Mouse (Mus musculus) CH12.LX (cell line): ENCODE measurements around the gene Mecp2. TPM values are rescaled to one million over a fixed set of nuclear protein-coding genes. Genes with fewer than 3 reads are reported as not detected.

Source experiments
- DNase-seq: peaks from one replicate; pipeline ENCODE4 v3.0.0-alpha.2; 2013; ENCODE audit errors: extremely low read depth
- H3K27ac ChIP-seq: 2 replicates; pipeline ENCODE4 v1.5.1; 2012; ENCODE audit warnings: low read depth, mild to moderate bottlenecking, control low read depth, moderate library complexity; ENCODE audit not compliant: insufficient read depth
- H3K27me3 ChIP-seq: replicated peaks from 2 replicates; pipeline ENCODE3; 2012; ENCODE audit warnings: inconsistent platforms
- H3K36me3 ChIP-seq, 2 experiments: replicated peaks in 1 of 2; 2 replicates each; pipeline versions ENCODE3 to v1.6.1; 2012; ENCODE audit warnings: inconsistent platforms in 1 of 2, low read length in 1 of 2, mild to moderate bottlenecking in 1 of 2, mixed read lengths in 1 of 2, moderate library complexity in 1 of 2; ENCODE audit not compliant: control insufficient read depth in 1 of 2, insufficient read depth in 1 of 2
- H3K4me1 ChIP-seq, 2 experiments: 2 replicates each; pipeline ENCODE4 v1.6.1; 2012; ENCODE audit warnings: inconsistent platforms in 1 of 2, moderate library complexity in 1 of 2; ENCODE audit not compliant: insufficient read depth in 2 of 2, control insufficient read depth in 1 of 2
- H3K4me2 ChIP-seq: 2 replicates; pipeline ENCODE4 v1.6.1; 2012; ENCODE audit warnings: low read depth, mild to moderate bottlenecking, control low read depth; ENCODE audit not compliant: poor library complexity, insufficient read depth, severe bottlenecking
- H3K4me3 ChIP-seq, 3 experiments: fragments of 150-350 bp in 1 of 3; sonication (generic) in 1 of 3; replicated peaks in 1 of 3; 2 replicates each; pipeline versions ENCODE3 to v1.5.1; 2011 to 2012; ENCODE audit warnings: low read depth in 2 of 3, low read length in 2 of 3, mild to moderate bottlenecking in 2 of 3, moderate library complexity in 2 of 3, control low read depth in 1 of 3, improper control_type of control experiment in 1 of 3, inconsistent platforms in 1 of 3, mixed read lengths in 1 of 3; ENCODE audit not compliant: poor library complexity in 1 of 3
- H3K79me2 ChIP-seq: replicated peaks from 2 replicates; pipeline ENCODE4 v1.6.1; 2012; ENCODE audit warnings: mild to moderate bottlenecking, moderate library complexity; ENCODE audit not compliant: control insufficient read depth, poor library complexity, insufficient read depth, severe bottlenecking; ENCODE audit errors: extremely low read depth
- H3K9ac ChIP-seq: 2 replicates; pipeline ENCODE4 v1.6.1; 2012; ENCODE audit warnings: low read depth, mild to moderate bottlenecking, control low read depth, moderate library complexity; ENCODE audit not compliant: insufficient read depth
- H3K9me3 ChIP-seq: replicated peaks from 2 replicates; pipeline ENCODE3; 2012; ENCODE audit warnings: low read length, inconsistent platforms, mixed read lengths
- CTCF ChIP-seq, 2 experiments: IDR thresholded peaks in 1 of 2; conservative IDR thresholded peaks in 1 of 2; 2 replicates each; pipeline ENCODE4 v1.5.1; 2011 to 2012; ENCODE audit warnings: low read depth in 2 of 2, low read length in 2 of 2, improper control_type of control experiment in 1 of 2, inconsistent platforms in 1 of 2, mild to moderate bottlenecking in 1 of 2, moderate library complexity in 1 of 2
- ETS1 ChIP-seq: conservative IDR thresholded peaks from 2 replicates; pipeline ENCODE4 v1.6.1; 2012; ENCODE audit warnings: low read depth, mild to moderate bottlenecking, inconsistent platforms, low read length, improper control_type of control experiment, moderate library complexity
- GABPA ChIP-seq: IDR thresholded peaks from 2 replicates; pipeline ENCODE4 v1.6.1; 2012; ENCODE audit warnings: low read depth, low read length, improper control_type of control experiment, inconsistent platforms; ENCODE audit not compliant: insufficient replicate concordance
- HCFC1 ChIP-seq: IDR thresholded peaks from 2 replicates; pipeline ENCODE4 v1.6.1; 2012; ENCODE audit warnings: low read depth, mild to moderate bottlenecking, inconsistent platforms, low read length, improper control_type of control experiment
- MAX ChIP-seq: IDR thresholded peaks from 2 replicates; pipeline ENCODE4 v1.6.1; 2011; ENCODE audit warnings: low read length, improper control_type of control experiment
- MEF2A ChIP-seq: IDR thresholded peaks from 2 replicates; pipeline ENCODE4 v1.6.1; 2014; ENCODE audit warnings: low read depth, mild to moderate bottlenecking, inconsistent platforms, low read length, improper control_type of control experiment, borderline replicate concordance
- NELFE ChIP-seq: IDR thresholded peaks from 2 replicates; pipeline ENCODE4 v1.6.1; 2011; ENCODE audit warnings: low read depth, low read length, improper control_type of control experiment
- NRF1 ChIP-seq: IDR thresholded peaks from 2 replicates; pipeline ENCODE4 v1.6.1; 2014; ENCODE audit warnings: low read depth, mild to moderate bottlenecking, inconsistent platforms, low read length, improper control_type of control experiment, moderate library complexity
- POLR2AphosphoS2 ChIP-seq: IDR thresholded peaks from 2 replicates; pipeline ENCODE4 v1.6.1; 2011; ENCODE audit warnings: low read depth, low read length, improper control_type of control experiment
- RAD21 ChIP-seq: IDR thresholded peaks from 2 replicates; pipeline ENCODE4 v1.6.1; 2011; ENCODE audit warnings: low read depth, mild to moderate bottlenecking, low read length, improper control_type of control experiment, moderate library complexity
- RCOR1 ChIP-seq: conservative IDR thresholded peaks from 2 replicates; pipeline ENCODE4 v1.6.1; 2012; ENCODE audit warnings: low read depth, mild to moderate bottlenecking, inconsistent platforms, low read length, improper control_type of control experiment
- SMC3 ChIP-seq: IDR thresholded peaks from 2 replicates; pipeline ENCODE4 v1.6.1; 2011; ENCODE audit warnings: low read depth, low read length, improper control_type of control experiment
- TBP ChIP-seq: conservative IDR thresholded peaks from 2 replicates; pipeline ENCODE4 v1.6.1; 2011; ENCODE audit warnings: low read depth, low read length, improper control_type of control experiment
- ZC3H11A ChIP-seq: IDR thresholded peaks from 2 replicates; pipeline ENCODE4 v1.6.1; 2012; ENCODE audit warnings: low read depth, mild to moderate bottlenecking, inconsistent platforms, low read length, improper control_type of control experiment
- ZMIZ1 ChIP-seq: IDR thresholded peaks from 2 replicates; pipeline ENCODE4 v1.6.1; 2012; ENCODE audit warnings: low read depth, mild to moderate bottlenecking, inconsistent platforms, low read length, improper control_type of control experiment
- dilution Hi-C: fragments of 300-500 bp; cut with MboI; formaldehyde crosslinking; loops from 2 replicates; pipeline ENCODE4 v1.14.3; 2020; ENCODE audit warnings: low sequenced_read_pairs; ENCODE audit not compliant: extremely low pct_unique_long_range_greater_than_20kb, extremely low pct_ligation_motif_present
- in situ Hi-C: fragments of 300-500 bp; cut with MboI; formaldehyde crosslinking; loops from 3 replicates; pipeline ENCODE4 v1.14.3; 2019; ENCODE audit warnings: low sequenced_read_pairs, low pct_ligation_motif_present, low pct_unique_long_range_greater_than_20kb, mixed read lengths
- polyA plus RNA-seq: library from polyadenylated mRNA; unstranded; fragments of >175 nt; gene quantifications from 2 replicates; pipeline ENCODE4 v1.2.1, GENCODE M21; 2012; ENCODE audit warnings: low read depth; ENCODE audit not compliant: insufficient read length
- total RNA-seq, 2 experiments: library from RNA; depleted of rRNA; stranded (reverse); fragments of 300-350 nt in 1 of 2; fragments of >200 nt in 1 of 2; gene quantifications; 2 replicates each; pipeline ENCODE4 v1.2.3; 2012 to 2014

Mecp2 gene
- total and polyA plus RNA-seq, 3 experiments = 9.9 to 12.0 (median 12.0) TPM

- TF ChIP-seq NRF1 (no peak), RCOR1 (no peak), TBP (no peak), ZMIZ1 (no peak), ZC3H11A (no peak), SMC3 (no peak), HCFC1 (no peak), NELFE (no peak), ETS1 (no peak), MAX (no peak), GABPA (no peak), MEF2A (no peak)
Measured at GRCm38 (mm10) chrX:74127164-74127563, 8.0 kb downstream of the Mecp2 start, which contains the start of gene Opn1mw. TSS of gene Opn1mw (plus strand) at chrX:74127464.

DNA sequence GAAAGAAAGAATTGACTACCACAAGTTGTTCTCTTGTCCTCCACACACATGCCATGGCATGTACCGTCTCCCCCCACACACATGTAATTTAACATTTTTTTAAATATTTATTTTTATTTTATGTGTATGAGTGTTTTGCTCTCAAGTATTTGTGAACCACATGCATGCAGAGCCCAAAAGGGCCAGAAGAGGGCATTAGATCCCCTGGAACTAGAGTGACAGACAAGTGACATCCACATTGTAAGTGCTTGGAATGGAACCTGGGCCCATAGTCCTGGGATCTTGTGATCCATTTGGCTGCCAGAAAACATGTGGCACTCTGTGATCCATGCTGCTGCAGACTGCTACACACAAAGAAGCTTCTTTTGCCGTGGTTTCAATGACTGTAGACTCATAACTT lies 10.2 kb downstream of the Mecp2 start:
- Histone ChIP-seq H3K27me3 (no peaks in the 10 kb centered on the region), H3K9ac (no peak overlapping the region), H3K4me2 (no peak overlapping the region), H3K9me3 (no peaks in the 10 kb centered on the region), H3K4me1 (no peaks in the 10 kb centered on the region), H3K27ac (no peak overlapping the region), H3K79me2 (no peaks in the 10 kb centered on the region), H3K4me3 (no peak overlapping the region), H3K36me3 (no peaks in the 10 kb centered on the region)
- DNase-seq = peak; percentile 13
- peak in 1 of 2 experiments; percentile 47; a peak in 2 of 4 replicates for TF ChIP-seq CTCF (conservative IDR thresholded peaks at IDR 0.05 in 1 of 2, IDR thresholded peaks at IDR 0.05 in 1 of 2; ENCODE audit: low read depth in 2 of 2, low read length in 2 of 2)
- no peak for TF ChIP-seq POLR2AphosphoS2
- no peak for TF ChIP-seq MEF2A
- peak; percentile 34 for TF ChIP-seq SMC3
- peak; percentile 42 for TF ChIP-seq RAD21
- in situ Hi-C loops = loop anchor here (10.0 kb wide), 1 partner anchor 120 kb away; the partner anchor contains the start of gene Flna
- dilution Hi-C loops = no loop called here

More at GRCm38 (mm10) chrX:74127164-74127563, 8.0 kb downstream of the Mecp2 start, which contains the start of gene Opn1mw:
- in situ Hi-C loops = loop anchor here (10.0 kb wide), 1 partner anchor 118 kb away; the partner anchor contains the start of gene Flna
- Histone ChIP-seq H3K9ac (no peak within 1 kb of the TSS), H3K4me3 (no peak within 1 kb of the TSS), H3K4me1 (no peaks in the 10 kb centered on the region), H3K9me3 (no peaks in the 10 kb centered on the region), H3K4me2 (no peak within 1 kb of the TSS), H3K27ac (no peak within 1 kb of the TSS), H3K27me3 (no peaks in the 10 kb centered on the region), H3K36me3 (no peaks in the 10 kb centered on the region), H3K79me2 (no peaks in the 10 kb centered on the region)
- dilution Hi-C loops = no loop called here
- no peak for DNase-seq
